Mouse (Mus musculus) intestine, postnatal 0 days (tissue): Measurements from ENCODE around the gene Vmn2r52. TPM values are rescaled to one million over a fixed set of nuclear protein-coding genes. Genes with fewer than 3 reads are reported as not detected.
"Not testable (repeated sequence)": the region's sequence is repeated elsewhere in the genome, so short reads cannot be mapped to it uniquely, and the experiment has no call there.

Source experiments
- ATAC-seq: fragments of 200-750 bp; cut with Nextera tagmentation; 2 replicates; pipeline ENCODE4 v1.8.0; 2017; ENCODE audit warnings: mild to moderate bottlenecking, moderate TSS enrichment, moderate library complexity
- H3K27ac ChIP-seq: fragments of 300-500 bp; sonication (generic); 2 replicates; pipeline ENCODE4 v1.5.1; 2014; ENCODE audit warnings: mild to moderate bottlenecking, low read depth, low read length, moderate library complexity
- H3K27me3 ChIP-seq: fragments of 300-500 bp; sonication (generic); replicated peaks from 2 replicates; pipeline ENCODE4 v1.6.1; 2014; ENCODE audit warnings: low read length, mixed read lengths; ENCODE audit not compliant: control insufficient read depth, insufficient read depth
- H3K36me3 ChIP-seq: fragments of 300-500 bp; sonication (generic); 2 replicates; pipeline ENCODE4 v1.6.1; 2014; ENCODE audit warnings: mild to moderate bottlenecking, moderate library complexity; ENCODE audit not compliant: control insufficient read depth, insufficient read depth
- H3K4me1 ChIP-seq: fragments of 300-500 bp; sonication (generic); replicated peaks from 2 replicates; pipeline ENCODE4 v1.6.1; 2014; ENCODE audit warnings: antibody characterized with exemption, low read length, mixed read lengths; ENCODE audit not compliant: control insufficient read depth, insufficient read depth
- H3K4me2 ChIP-seq: fragments of 300-500 bp; sonication (generic); replicated peaks from 2 replicates; pipeline ENCODE4 v1.6.1; 2014; ENCODE audit warnings: low read depth, mild to moderate bottlenecking, moderate library complexity
- H3K4me3 ChIP-seq: fragments of 300-500 bp; sonication (generic); 2 replicates; pipeline ENCODE4 v1.5.1; 2014; ENCODE audit warnings: low read depth, low read length
- H3K9ac ChIP-seq: fragments of 300-500 bp; sonication (generic); 2 replicates; pipeline ENCODE4 v1.6.1; 2014; ENCODE audit warnings: mild to moderate bottlenecking, low read depth, low read length
- H3K9me3 ChIP-seq: fragments of 300-500 bp; sonication (generic); 2 replicates; pipeline ENCODE4 v1.6.1; 2016; ENCODE audit warnings: mixed run types; ENCODE audit not compliant: control insufficient read depth
- CTCF ChIP-seq: sonication (generic); IDR thresholded peaks from 2 replicates; pipeline ENCODE4 v1.5.1; 2016; ENCODE audit warnings: low read depth, mild to moderate bottlenecking, control low read depth, antibody characterized with exemption, moderate library complexity
- WGBS: fragments of 180-500 bp; shearing (Covaris S2); extraction: QIAGEN DNeasy Blood & Tissue Kit; methylation state at CpG from one replicate; pipeline ENCODE4 v1.1.7; 2014; 5-methylcytosine and 5-hydroxymethylcytosine counted together
- polyA plus RNA-seq: library from polyadenylated mRNA; unstranded; fragments of >200 nt; fragmentation: Nextera tagmentation; extraction: Ambion mirVana; gene quantifications from 2 replicates; pipeline ENCODE4 v1.2.1, GENCODE M21; 2015

Gene Vmn2r52
- not detected in 2 replicates for polyA plus RNA-seq

GRCm38 (mm10) chr7:10176473-10176872 lies at the start of gene Vmn2r52:
Vmn2r52 (minus strand) TSS chr7:10176573.
- Histone ChIP-seq H3K9ac (no peak within 1 kb of the TSS), H3K4me2 (no peak within 1 kb of the TSS), H3K4me1 (no peaks in the 10 kb centered on the region), H3K36me3 (no peaks in the 10 kb centered on the region), H3K27me3 (no peaks in the 10 kb centered on the region), H3K9me3 (peaks cover 4% of the 10 kb centered on the region; the same call in 1 of the 2 replicates), H3K4me3 (no peak within 1 kb of the TSS), H3K27ac (no peak within 1 kb of the TSS)
- TF ChIP-seq CTCF = no peak
- WGBS = 90% methylated on average over 1 of the region's 1 CpGs
- no peak for ATAC-seq

- WGBS = 47% methylated on average over 1 of the region's 1 CpGs
- H3K4me2 ChIP-seq, H3K36me3 ChIP-seq, H3K4me1 ChIP-seq, H3K9me3 ChIP-seq, H3K9ac ChIP-seq, H3K27me3 ChIP-seq, H3K4me3 ChIP-seq, H3K27ac ChIP-seq, ATAC-seq: not testable (repeated sequence)
These were observed 70.7 kb downstream of the Vmn2r52 start, which contains the start of gene Vmn2r51 for GRCm38 (mm10) chr7:10105641-10106040. Vmn2r51 (minus strand) TSS chr7:10105741.

Other genes with a start within 250 kb of the Vmn2r52 start
- not detected in 2 replicates for gene Vmn2r48, start 223.0 kb downstream of the Vmn2r52 start, polyA plus RNA-seq
- gene Vmn2r49, start 184.3 kb downstream of the Vmn2r52 start, polyA plus RNA-seq = not detected in 2 replicates
- gene Vmn2r50, start 123.3 kb downstream of the Vmn2r52 start, polyA plus RNA-seq = not detected in 2 replicates
- not detected in 2 replicates for gene Vmn2r51, start 70.8 kb downstream of the Vmn2r52 start, polyA plus RNA-seq
- not detected in 2 replicates for gene Vmn1r66, start 101.4 kb upstream of the Vmn2r52 start, polyA plus RNA-seq